Mouse (Mus musculus) intestine, embryonic 15.5 days (tissue): ENCODE data around the gene Pi4kb. TPM values are rescaled to one million over a fixed set of nuclear protein-coding genes. Genes with fewer than 3 reads are reported as not detected.

Experiments
- ATAC-seq: fragments of 200-750 bp; cut with Nextera tagmentation; 2 replicates; pipeline ENCODE4 v1.8.0; 2017; ENCODE audit warnings: moderate TSS enrichment, moderate library complexity
- H3K27ac ChIP-seq: fragments of 300-500 bp; sonication (generic); 2 replicates; pipeline ENCODE4 v1.5.1; 2015; ENCODE audit warnings: mild to moderate bottlenecking, inconsistent platforms
- H3K27me3 ChIP-seq: fragments of 300-500 bp; sonication (generic); replicated peaks from 2 replicates; pipeline ENCODE4 v1.6.1; 2015; ENCODE audit warnings: inconsistent platforms
- H3K36me3 ChIP-seq: fragments of 300-500 bp; sonication (generic); 2 replicates; pipeline ENCODE4 v1.6.1; 2015; ENCODE audit warnings: inconsistent platforms
- H3K4me1 ChIP-seq: fragments of 300-500 bp; sonication (generic); replicated peaks from 2 replicates; pipeline ENCODE4 v1.6.1; 2015; ENCODE audit warnings: inconsistent platforms
- H3K4me2 ChIP-seq: fragments of 300-500 bp; sonication (generic); replicated peaks from 2 replicates; pipeline ENCODE4 v1.6.1; 2015; ENCODE audit warnings: mild to moderate bottlenecking, inconsistent platforms
- H3K4me3 ChIP-seq: fragments of 300-500 bp; sonication (generic); replicated peaks from 2 replicates; pipeline ENCODE4 v1.5.1; 2015; ENCODE audit warnings: inconsistent platforms
- H3K9ac ChIP-seq: fragments of 300-500 bp; sonication (generic); 2 replicates; pipeline ENCODE4 v1.6.1; 2015; ENCODE audit warnings: inconsistent platforms
- H3K9me3 ChIP-seq: fragments of 300-500 bp; sonication (generic); 2 replicates; pipeline ENCODE4 v1.6.1; 2016; ENCODE audit warnings: inconsistent platforms
- WGBS: fragments of 180-500 bp; shearing (Covaris S2); methylation state at CpG from one replicate; pipeline ENCODE4 v1.1.7; 2015; 5-methylcytosine and 5-hydroxymethylcytosine counted together
- polyA plus RNA-seq: library from polyadenylated mRNA; unstranded; fragments of >200 nt; fragmentation: Nextera tagmentation; extraction: Ambion mirVana; gene quantifications from 2 replicates; pipeline ENCODE4 v1.2.1, GENCODE M21; 2015

Pi4kb gene
- polyA plus RNA-seq, 1 experiment from 2014 or later: 19.8 TPM

- H3K4me2 ChIP-seq: no peak overlapping the region
- no peaks in the 10 kb centered on the region for H3K9me3 ChIP-seq
- H3K36me3 ChIP-seq: no peaks in the 10 kb centered on the region
- WGBS: 100% methylated on average over 1 of the region's 1 CpGs
- no peak overlapping the region for H3K4me3 ChIP-seq
- no peaks in the 10 kb centered on the region for H3K27me3 ChIP-seq
- H3K27ac ChIP-seq: no peak overlapping the region
- no peak overlapping the region for H3K9ac ChIP-seq
- no peaks in the 10 kb centered on the region for H3K4me1 ChIP-seq
- no peak for ATAC-seq
Observed at GRCm38 (mm10) chr3:94964989-94965388, 9.5 kb upstream of the Pi4kb start.

- Histone ChIP-seq H3K4me2 (no peak overlapping the region), H3K36me3 (no peaks in the 10 kb centered on the region), H3K4me1 (no peaks in the 10 kb centered on the region), H3K9ac (no peak overlapping the region), H3K9me3 (no peaks in the 10 kb centered on the region), H3K27me3 (no peaks in the 10 kb centered on the region), H3K4me3 (no peak overlapping the region), H3K27ac (no peak overlapping the region)
- ATAC-seq: no peak
- WGBS: 74% methylated on average over 1 of the region's 1 CpGs
Observed at GRCm38 (mm10) chr3:94965878-94966277, 8.7 kb upstream of the Pi4kb start.

DNA sequence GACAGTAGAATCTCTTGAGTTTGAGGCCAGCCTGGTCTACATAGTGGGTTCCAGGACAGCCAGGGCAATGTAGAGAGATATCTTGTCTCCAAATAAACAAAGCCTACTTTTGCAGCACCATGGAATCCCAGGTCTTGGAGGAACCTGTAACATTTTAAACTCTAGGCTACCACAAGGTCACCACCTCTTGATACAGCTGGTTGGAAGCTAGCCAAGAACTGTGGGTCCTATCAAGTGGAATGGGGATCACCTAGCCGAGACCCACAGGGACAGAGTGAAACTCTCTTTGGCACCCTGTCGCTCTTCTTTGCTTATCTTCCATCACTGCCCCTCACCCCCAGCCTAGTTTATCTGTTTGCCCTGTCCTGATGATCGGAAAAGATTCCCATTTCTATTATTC is 2.0 kb upstream of the Pi4kb start:
- no peaks in the 10 kb centered on the region for H3K9me3 ChIP-seq
- no peaks in the 10 kb centered on the region for H3K27me3 ChIP-seq
- H3K4me3 ChIP-seq: no peak overlapping the region
- H3K9ac ChIP-seq: no peak overlapping the region
- no peak overlapping the region for H3K4me2 ChIP-seq
- H3K4me1 ChIP-seq: peaks cover 12% of the 10 kb centered on the region; the same call in 1 of the 2 replicates
- H3K36me3 ChIP-seq: no peaks in the 10 kb centered on the region
- 83% methylated on average over 3 of the region's 3 CpGs for WGBS
- ATAC-seq: no peak
- no peak overlapping the region for H3K27ac ChIP-seq

DNA sequence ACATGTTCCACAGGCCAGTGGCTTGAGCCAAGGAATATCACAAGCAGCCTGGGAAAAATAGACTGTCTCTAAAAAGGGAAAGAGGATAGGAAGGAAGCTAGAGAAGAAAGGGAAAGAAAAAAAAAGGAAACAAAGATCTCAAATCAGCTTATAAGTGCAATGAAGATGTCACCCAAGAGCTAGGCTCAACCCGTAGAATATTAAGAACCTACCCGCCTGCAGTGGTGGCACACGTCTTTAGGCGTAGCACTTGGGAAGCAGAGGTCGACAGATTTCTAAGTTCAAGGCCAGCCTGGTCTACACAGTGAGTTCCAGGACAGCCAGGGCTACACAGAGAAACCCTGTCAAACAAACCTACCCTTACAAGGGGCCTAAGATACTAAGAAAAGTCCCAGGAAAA is 911 bp upstream of the Pi4kb start:
- no peak for ATAC-seq
- Histone ChIP-seq H3K27ac (no peak overlapping the region), H3K9me3 (no peaks in the 10 kb centered on the region), H3K4me3 (no peak overlapping the region; the same call in 1 of the 2 replicates), H3K4me1 (peaks cover 12% of the 10 kb centered on the region; the same call in 1 of the 2 replicates), H3K36me3 (no peaks in the 10 kb centered on the region), H3K9ac (no peak overlapping the region), H3K4me2 (peak overlapping the region; percentile 73; the same call in 1 of the 2 replicates), H3K27me3 (no peaks in the 10 kb centered on the region)
- 79% methylated on average over 5 of the region's 5 CpGs for WGBS

- Histone ChIP-seq H3K9ac (peak overlapping the region; percentile 60), H3K4me2 (peak overlapping the region; percentile 73), H3K9me3 (no peaks in the 10 kb centered on the region), H3K4me1 (peaks cover 12% of the 10 kb centered on the region; the same call in 1 of the 2 replicates), H3K36me3 (no peaks in the 10 kb centered on the region), H3K27me3 (no peaks in the 10 kb centered on the region), H3K27ac (no peak overlapping the region; the same call in 1 of the 2 replicates), H3K4me3 (peak overlapping the region; percentile 87)
- 17% methylated on average over 9 of the region's 9 CpGs for WGBS
- ATAC-seq: peak; percentile 51
Observed at GRCm38 (mm10) chr3:94974026-94974527, 454 bp upstream of the Pi4kb start.

GRCm38 (mm10) chr3:94984312-94984711 is 9.8 kb downstream of the Pi4kb start:
- peaks cover 22% of the 10 kb centered on the region for H3K4me1 ChIP-seq
- H3K27me3 ChIP-seq: no peaks in the 10 kb centered on the region
- no peaks in the 10 kb centered on the region for H3K9me3 ChIP-seq
- 92% methylated on average over 11 of the region's 11 CpGs for WGBS
- H3K9ac ChIP-seq: no peak overlapping the region
- ATAC-seq: no peak
- H3K27ac ChIP-seq: no peak overlapping the region
- peaks cover 5% of the 10 kb centered on the region; the same call in 1 of the 2 replicates for H3K36me3 ChIP-seq
- no peak overlapping the region for H3K4me2 ChIP-seq
- no peak overlapping the region for H3K4me3 ChIP-seq

GRCm38 (mm10) chr3:94985513-94985912 is 11.0 kb downstream of the Pi4kb start:
- H3K9me3 ChIP-seq: no peaks in the 10 kb centered on the region
- ATAC-seq: no peak
- H3K27ac ChIP-seq: no peak overlapping the region
- WGBS: 95% methylated on average over 2 of the region's 2 CpGs
- H3K4me2 ChIP-seq: no peak overlapping the region
- no peak overlapping the region for H3K9ac ChIP-seq
- no peak overlapping the region for H3K4me3 ChIP-seq
- H3K27me3 ChIP-seq: no peaks in the 10 kb centered on the region
- peaks cover 29% of the 10 kb centered on the region for H3K4me1 ChIP-seq
- H3K36me3 ChIP-seq: peaks cover 5% of the 10 kb centered on the region

- Histone ChIP-seq H3K9ac (no peak overlapping the region), H3K9me3 (no peaks in the 10 kb centered on the region), H3K27ac (no peak overlapping the region), H3K4me2 (no peak overlapping the region), H3K36me3 (peaks cover 5% of the 10 kb centered on the region), H3K27me3 (no peaks in the 10 kb centered on the region), H3K4me3 (no peak overlapping the region), H3K4me1 (peaks cover 29% of the 10 kb centered on the region)
- ATAC-seq: peak; percentile 91
Observed at GRCm38 (mm10) chr3:94987578-94987977, 13.0 kb downstream of the Pi4kb start.

- ATAC-seq: peak; percentile 53
Observed at GRCm38 (mm10) chr3:94989159-94989761, 14.7 kb downstream of the Pi4kb start.

GRCm38 (mm10) chr3:94996946-94997345 is 22.4 kb downstream of the Pi4kb start:
- no peak overlapping the region for H3K27ac ChIP-seq
- H3K9ac ChIP-seq: no peak overlapping the region
- H3K27me3 ChIP-seq: no peaks in the 10 kb centered on the region
- ATAC-seq: peak; percentile 57; the same call in 1 of the 2 replicates
- 27% methylated on average over 2 of the region's 2 CpGs for WGBS
- no peaks in the 10 kb centered on the region for H3K9me3 ChIP-seq
- no peak overlapping the region for H3K4me3 ChIP-seq
- H3K36me3 ChIP-seq: peaks cover 39% of the 10 kb centered on the region
- H3K4me1 ChIP-seq: no peaks in the 10 kb centered on the region
- no peak overlapping the region for H3K4me2 ChIP-seq

More at GRCm38 (mm10) chr3:94989159-94989761, 14.7 kb downstream of the Pi4kb start:
- Histone ChIP-seq H3K27me3 (no peaks in the 10 kb centered on the region), H3K9ac (no peak overlapping the region), H3K4me3 (no peak overlapping the region), H3K9me3 (no peaks in the 10 kb centered on the region), H3K4me1 (peaks cover 29% of the 10 kb centered on the region), H3K4me2 (peak overlapping the region; percentile 18), H3K27ac (peak overlapping the region; percentile 9), H3K36me3 (peaks cover 12% of the 10 kb centered on the region)
- 29% methylated on average over 9 of the region's 9 CpGs for WGBS

- no peak for ATAC-seq
- 0 out of 2 replicates have a peak, but pooled peaks cover 4% of the 10 kb centered on the region for H3K4me1 ChIP-seq
- no peak overlapping the region for H3K4me3 ChIP-seq
- H3K9me3 ChIP-seq: no peaks in the 10 kb centered on the region
- no peaks in the 10 kb centered on the region for H3K27me3 ChIP-seq
- peaks cover 46% of the 10 kb centered on the region for H3K36me3 ChIP-seq
- WGBS: 80% methylated on average over 4 of the region's 4 CpGs
- no peak overlapping the region for H3K4me2 ChIP-seq
- H3K9ac ChIP-seq: no peak overlapping the region
- H3K27ac ChIP-seq: no peak overlapping the region
Observed at GRCm38 (mm10) chr3:95002569-95002968, 28.0 kb downstream of the Pi4kb start.

DNA sequence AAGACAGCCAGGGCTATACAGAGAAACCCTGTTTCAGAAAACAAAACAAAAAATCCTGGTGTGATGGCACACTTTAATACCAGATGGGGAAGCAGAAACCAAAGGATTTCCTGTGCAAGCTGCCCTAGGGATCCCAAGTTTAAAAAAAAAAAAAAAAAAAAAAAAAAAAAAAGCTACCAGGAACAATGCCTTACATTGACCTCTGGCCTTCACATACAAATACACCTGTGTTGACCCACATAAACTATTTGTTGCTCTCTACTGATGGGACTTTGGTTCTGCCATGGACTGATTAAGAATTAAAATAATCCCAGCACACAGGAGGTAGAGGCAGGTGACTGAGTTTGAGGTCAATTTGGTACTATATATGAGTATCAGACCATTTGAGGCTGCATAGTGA is 28.7 kb downstream of the Pi4kb start:
- no peaks in the 10 kb centered on the region for H3K9me3 ChIP-seq
- H3K36me3 ChIP-seq: peaks cover 46% of the 10 kb centered on the region
- no peak overlapping the region for H3K9ac ChIP-seq
- H3K4me3 ChIP-seq: no peak overlapping the region
- ATAC-seq: no peak
- no peaks in the 10 kb centered on the region for H3K27me3 ChIP-seq
- H3K27ac ChIP-seq: no peak overlapping the region
- H3K4me1 ChIP-seq: 0 out of 2 replicates have a peak, but pooled peaks cover 4% of the 10 kb centered on the region
- no peak overlapping the region for H3K4me2 ChIP-seq

DNA sequence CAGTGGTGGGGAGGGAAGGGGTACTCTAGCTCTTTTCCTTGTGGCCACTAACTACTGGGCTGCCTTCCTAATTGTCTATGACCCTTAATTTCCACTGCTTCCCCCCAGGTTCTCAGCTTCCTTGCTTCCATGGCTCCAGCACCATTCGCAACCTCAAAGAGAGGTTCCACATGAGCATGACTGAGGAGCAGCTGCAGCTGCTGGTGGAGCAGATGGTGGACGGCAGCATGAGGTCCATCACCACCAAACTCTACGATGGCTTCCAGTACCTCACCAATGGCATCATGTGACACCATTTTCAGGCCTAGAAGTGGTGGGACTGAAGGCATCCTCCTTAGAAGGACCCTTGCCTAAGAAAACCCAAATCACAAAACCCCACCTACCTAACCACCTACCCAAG is 31.1 kb downstream of the Pi4kb start:
- ATAC-seq: no peak
- H3K9me3 ChIP-seq: no peaks in the 10 kb centered on the region
- peaks cover 55% of the 10 kb centered on the region for H3K36me3 ChIP-seq
- H3K4me3 ChIP-seq: no peak overlapping the region
- H3K4me1 ChIP-seq: 0 out of 2 replicates have a peak, but pooled peaks cover 4% of the 10 kb centered on the region
- H3K27me3 ChIP-seq: no peaks in the 10 kb centered on the region
- no peak overlapping the region for H3K9ac ChIP-seq
- no peak overlapping the region for H3K27ac ChIP-seq
- no peak overlapping the region for H3K4me2 ChIP-seq
- 90% methylated on average over 3 of the region's 3 CpGs for WGBS
